Mouse (Mus musculus) urinary bladder, postnatal 14 days (tissue): ENCODE data around the gene Sod2.
"Not testable (repeated sequence)": the region's sequence is repeated elsewhere in the genome, so short reads cannot be mapped to it uniquely, and the experiment has no call there.

ENCODE experiments used
- DNase-seq: peaks from one replicate; pipeline ENCODE4 v3.0.0; 2021; ENCODE audit warnings: low spot score

Sod2 gene

DNA sequence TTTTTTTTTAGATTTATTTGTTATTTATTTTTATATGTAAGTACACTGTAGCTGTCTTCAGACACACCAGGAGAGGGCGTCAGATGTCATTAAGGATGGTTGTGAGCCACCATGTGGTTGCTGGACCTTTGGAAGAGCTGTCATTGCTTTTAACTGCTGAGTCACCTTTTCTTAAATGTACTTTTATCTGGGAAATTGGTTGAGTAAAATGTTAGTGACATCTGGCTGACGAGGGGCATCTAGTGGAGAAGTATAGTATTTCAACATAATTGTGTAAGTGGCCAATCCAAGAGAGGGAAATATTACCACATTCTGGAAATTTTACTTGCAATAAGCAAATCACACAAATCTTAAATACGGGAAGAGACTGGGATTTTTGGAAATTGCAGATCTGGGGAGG, 3.2 kb downstream of the Sod2 start:
- no peak for DNase-seq

DNA sequence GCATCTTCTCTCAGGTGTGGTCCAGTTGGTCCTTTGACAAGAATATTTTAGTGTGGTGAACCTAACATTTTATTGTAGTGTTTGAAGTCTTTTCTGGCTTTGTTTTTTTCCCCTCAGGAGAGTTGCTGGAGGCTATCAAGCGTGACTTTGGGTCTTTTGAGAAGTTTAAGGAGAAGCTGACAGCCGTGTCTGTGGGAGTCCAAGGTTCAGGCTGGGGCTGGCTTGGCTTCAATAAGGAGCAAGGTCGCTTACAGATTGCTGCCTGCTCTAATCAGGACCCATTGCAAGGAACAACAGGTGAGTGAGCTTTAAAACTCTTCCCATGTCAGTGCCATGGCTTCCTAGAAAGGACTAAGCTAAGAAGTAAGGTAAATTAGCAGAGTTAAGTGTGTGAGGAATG, 6.7 kb downstream of the Sod2 start:
- DNase-seq: no peak

DNA sequence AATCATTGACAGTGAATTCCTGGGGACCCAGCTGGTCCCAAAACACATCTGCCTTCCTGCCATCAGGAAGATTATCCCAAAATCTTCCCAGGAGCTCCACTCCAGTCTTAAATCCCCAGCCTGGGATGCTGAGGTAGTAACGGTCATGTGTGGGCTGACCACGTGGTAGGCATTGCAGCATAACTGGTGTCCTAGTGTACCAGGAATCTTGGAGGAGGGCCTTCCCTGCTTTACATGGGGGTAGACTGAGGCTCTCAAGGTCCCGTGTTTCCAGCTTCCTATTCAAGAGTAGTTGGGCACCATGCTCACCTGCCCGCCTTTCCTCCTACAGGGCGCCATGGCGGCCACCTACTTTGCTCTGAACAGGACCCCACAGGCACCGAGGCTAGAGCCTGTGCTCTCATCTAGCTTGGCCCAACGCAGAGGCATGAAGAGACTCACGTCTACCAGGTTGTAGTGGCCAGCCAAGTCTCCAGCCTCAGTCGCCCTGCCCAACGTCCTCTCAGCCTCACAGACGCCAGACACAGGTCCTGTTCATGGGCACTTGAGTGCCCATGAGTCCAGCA, 30.1 kb downstream of the Sod2 start:
- DNase-seq: not testable (repeated sequence)

DNA sequence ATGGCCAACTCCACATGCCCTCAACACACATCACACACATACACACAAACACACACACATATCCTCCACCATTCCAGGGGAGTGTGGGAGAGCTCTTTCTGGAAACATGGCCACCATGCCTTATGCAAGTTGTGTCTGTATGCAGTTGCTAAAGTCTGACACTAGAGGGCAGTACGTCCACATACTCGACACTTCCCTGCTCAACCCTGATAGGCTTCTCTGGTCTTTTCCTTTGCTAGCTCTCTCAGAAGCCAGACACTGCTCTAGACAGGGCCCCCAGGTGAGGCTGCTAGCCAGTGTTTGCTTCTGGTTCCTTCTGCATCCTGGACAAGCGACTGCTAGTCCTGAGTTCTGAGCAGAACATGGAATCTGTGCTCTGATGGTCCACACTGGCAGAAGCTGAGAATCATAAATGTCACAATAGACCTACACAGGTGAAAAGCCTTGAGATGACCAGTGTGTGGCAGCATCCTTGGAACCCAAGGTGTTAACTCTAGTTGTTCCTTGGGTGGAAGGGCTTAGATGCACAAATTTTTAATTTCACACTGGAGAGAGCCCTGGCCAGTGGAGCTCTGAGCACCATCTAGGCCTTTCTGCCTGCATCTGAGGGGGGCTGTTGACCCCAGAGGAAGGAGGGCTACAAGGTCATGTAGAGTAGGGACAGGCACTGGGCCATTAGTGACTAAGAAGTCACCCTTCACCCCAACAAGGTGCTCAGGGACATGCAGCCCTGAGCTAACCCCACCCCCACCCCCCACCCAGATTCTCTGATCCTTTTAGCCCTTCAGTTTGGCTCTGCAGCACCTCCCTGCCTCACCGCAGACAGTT, 37.4 kb downstream of the Sod2 start:
- peak; percentile 41 for DNase-seq

DNA sequence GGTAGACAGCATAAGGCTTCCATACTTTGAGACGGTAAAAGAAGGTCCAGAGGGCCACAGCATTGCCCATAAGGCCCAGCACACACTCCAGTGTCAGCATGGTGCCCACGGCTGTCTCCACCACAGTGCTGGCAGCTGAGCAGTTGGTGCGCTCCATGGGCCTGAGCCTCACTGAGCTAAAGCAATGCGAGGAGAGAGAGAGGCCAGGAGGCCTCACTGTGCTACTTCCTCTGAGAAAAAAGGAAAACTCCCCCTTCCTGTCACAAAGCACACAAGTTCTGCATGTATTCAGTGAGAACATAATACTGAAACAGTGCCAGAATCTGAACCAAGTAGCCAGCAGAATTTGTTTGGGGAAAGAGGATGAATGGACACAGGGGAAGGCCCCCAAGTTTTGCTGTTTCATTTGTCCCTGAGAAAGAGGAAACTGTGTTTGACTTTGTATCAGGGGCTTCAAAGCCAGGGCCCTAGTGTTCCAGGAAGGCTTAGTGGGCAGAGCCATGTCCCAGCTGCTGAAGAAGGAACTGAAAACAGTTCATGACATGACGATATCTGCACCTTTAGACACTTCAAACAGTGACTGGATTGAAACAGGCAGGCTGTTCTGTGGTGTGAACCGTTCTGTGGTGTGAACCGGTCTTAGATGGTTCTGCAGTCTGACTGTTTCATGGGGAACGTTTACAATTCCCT, 45.6 kb downstream of the Sod2 start, which contains the start of gene Gpr31b:
Gpr31b (minus strand) TSS at position 173 of the 690 bp plus-strand sequence.
- DNase-seq: not testable (repeated sequence)

DNA sequence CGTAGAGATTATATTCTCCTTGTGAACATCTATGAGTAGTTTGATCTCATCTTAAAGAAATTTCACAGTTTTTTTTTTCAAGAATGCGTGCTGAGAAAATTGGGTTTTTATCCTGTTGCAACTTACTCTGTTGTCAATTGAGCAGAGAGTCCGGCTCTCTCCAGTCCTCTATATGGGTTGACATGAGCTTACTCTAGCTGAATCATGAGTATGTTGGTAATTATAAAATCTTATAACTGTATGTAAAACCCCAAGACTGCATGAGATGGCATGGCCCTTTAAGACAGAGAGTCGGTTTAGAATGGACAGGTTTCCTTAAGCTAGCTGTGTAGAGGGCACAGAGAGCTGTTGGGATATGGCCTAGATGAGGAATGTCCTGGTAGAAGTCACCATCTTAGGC, 54.2 kb downstream of the Sod2 start, which contains the start of gene Tcp10b:
Tcp10b (plus strand) TSS at position 301 of the 400 bp plus-strand sequence.
- DNase-seq: not testable (repeated sequence)

DNA sequence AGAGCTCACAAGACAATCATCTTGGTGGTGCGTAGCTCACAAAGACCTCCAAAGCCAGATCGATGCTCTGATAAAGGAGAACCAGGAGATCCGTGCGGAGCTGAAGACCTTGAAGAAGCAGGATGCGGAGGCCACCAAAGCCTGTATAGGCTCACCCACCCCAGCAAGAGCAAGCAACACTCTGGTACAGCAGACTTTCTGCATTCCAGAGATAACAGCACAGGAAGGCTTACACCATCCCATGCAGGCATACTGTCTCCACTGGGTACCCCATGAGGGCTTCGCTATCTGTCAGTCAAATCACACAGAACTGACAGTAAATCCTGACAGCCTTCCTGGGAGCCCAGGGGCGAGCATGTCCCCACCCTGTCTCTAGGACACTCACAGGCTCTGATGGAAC, 56.2 kb downstream of the Sod2 start:
- not testable (repeated sequence) for DNase-seq

DNA sequence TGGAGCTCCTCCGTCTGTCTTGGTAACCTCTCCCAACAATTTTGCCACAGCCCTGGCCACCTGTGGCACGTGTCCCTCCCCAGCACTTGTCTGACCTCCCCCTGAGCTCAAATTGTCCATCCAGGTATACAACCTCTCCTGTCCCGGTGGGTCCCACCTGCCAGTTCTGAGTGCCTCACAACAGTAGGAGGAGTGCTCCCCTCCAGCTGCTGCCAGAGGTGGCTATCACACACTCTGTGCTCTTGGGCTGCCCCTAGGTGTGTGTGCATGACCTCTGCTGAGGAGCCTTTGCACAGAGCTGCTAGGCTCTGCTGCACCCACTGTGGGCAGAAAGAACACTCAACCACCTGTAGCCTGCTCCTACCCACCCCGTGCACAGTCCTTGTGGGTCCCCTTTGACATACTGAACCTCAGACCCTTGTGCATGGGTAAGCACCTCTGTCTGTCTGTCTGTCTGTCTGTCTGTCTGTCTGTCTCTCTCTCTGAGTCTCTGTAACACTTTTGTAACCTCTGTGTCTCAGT, 61.3 kb downstream of the Sod2 start:
- not testable (repeated sequence) for DNase-seq

DNA sequence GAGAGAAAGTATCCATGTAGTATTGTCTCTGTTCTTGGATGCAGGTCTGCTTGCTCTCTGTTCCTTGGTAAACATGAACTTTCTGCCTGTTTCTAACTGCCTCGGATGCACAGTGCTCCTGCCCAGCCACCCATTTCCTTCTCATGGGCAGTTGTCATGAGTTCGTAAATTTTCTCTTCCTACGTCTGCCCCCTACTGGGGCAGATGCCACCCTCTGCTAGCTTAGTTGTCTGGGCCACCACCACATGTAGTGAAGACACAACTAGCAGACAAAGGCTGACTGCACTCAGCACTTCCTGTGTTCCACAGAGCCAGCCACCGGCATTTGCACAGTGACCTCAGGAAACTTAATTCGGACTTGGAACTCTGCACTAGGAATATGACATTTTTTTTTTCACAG, 62.6 kb downstream of the Sod2 start:
- not testable (repeated sequence) for DNase-seq
